Mouse (Mus musculus) forebrain, embryonic 14.5 days (tissue): ENCODE measurements around the gene Actl7a. TPM values are rescaled to one million over a fixed set of nuclear protein-coding genes. Genes with fewer than 3 reads are reported as not detected.

Experiments used
- ATAC-seq: fragments of 200-750 bp; cut with Nextera tagmentation; 2 replicates; pipeline ENCODE4 v1.8.0; 2017; ENCODE audit warnings: mild to moderate bottlenecking, moderate library complexity
- DNase-seq: peaks from one replicate; pipeline ENCODE4 v3.0.0-alpha.2; 2015; ENCODE audit warnings: low spot score
- H3K27ac ChIP-seq: fragments of 300-500 bp; sonication (generic); 2 replicates; pipeline ENCODE4 v1.5.1; 2014; ENCODE audit warnings: low read depth, mild to moderate bottlenecking, control low read depth, low read length, moderate library complexity
- H3K27me3 ChIP-seq: fragments of 300-500 bp; sonication (generic); replicated peaks from 2 replicates; pipeline ENCODE4 v1.6.1; 2014; ENCODE audit warnings: low read length, control low read depth, mixed read lengths; ENCODE audit not compliant: control insufficient read depth, insufficient read depth
- H3K36me3 ChIP-seq: fragments of 300-500 bp; sonication (generic); 2 replicates; pipeline ENCODE4 v1.6.1; 2014; ENCODE audit warnings: low read length, control low read depth; ENCODE audit not compliant: control insufficient read depth, insufficient read depth
- H3K4me1 ChIP-seq: fragments of 300-500 bp; sonication (generic); 2 replicates; pipeline ENCODE4 v1.6.1; 2014; ENCODE audit warnings: antibody characterized with exemption, low read length, control low read depth; ENCODE audit not compliant: control insufficient read depth, insufficient read depth
- H3K4me2 ChIP-seq: fragments of 300-500 bp; sonication (generic); 2 replicates; pipeline ENCODE4 v1.6.1; 2014; ENCODE audit warnings: mild to moderate bottlenecking, control low read depth, low read length
- H3K4me3 ChIP-seq: fragments of 300-500 bp; sonication (generic); 2 replicates; pipeline ENCODE4 v1.5.1; 2014; ENCODE audit warnings: low read depth, low read length, control low read depth
- H3K9ac ChIP-seq: fragments of 300-500 bp; sonication (generic); 2 replicates; pipeline ENCODE4 v1.6.1; 2014; ENCODE audit warnings: mild to moderate bottlenecking, low read length, control low read depth, moderate library complexity
- H3K9me3 ChIP-seq: fragments of 300-500 bp; sonication (generic); replicated peaks from 2 replicates; pipeline ENCODE4 v1.6.1; 2016; ENCODE audit warnings: low read length, control low read depth, mixed read lengths; ENCODE audit not compliant: control insufficient read depth
- WGBS: fragments of 180-500 bp; shearing (Covaris S2); extraction: QIAGEN DNeasy Blood & Tissue Kit; methylation state at CpG from one replicate; pipeline ENCODE4 v1.1.7; 2014; 5-methylcytosine and 5-hydroxymethylcytosine counted together
- polyA plus RNA-seq: library from polyadenylated mRNA; unstranded; fragments of >200 nt; fragmentation: Nextera tagmentation; extraction: Ambion mirVana; gene quantifications from 2 replicates; pipeline ENCODE4 v1.2.1, GENCODE M21; 2014

Actl7a gene
- polyA plus RNA-seq, 1 experiment from 2014 or later, result not detected

GRCm38 (mm10) chr4:56720403-56720802 is 22.8 kb upstream of the Actl7a start:
- no peak for ATAC-seq
- Histone ChIP-seq H3K9me3 (no peaks in the 10 kb centered on the region), H3K36me3 (no peaks in the 10 kb centered on the region), H3K4me3 (no peak overlapping the region), H3K4me1 (no peaks in the 10 kb centered on the region), H3K27ac (no peak overlapping the region), H3K4me2 (no peak overlapping the region), H3K9ac (no peak overlapping the region), H3K27me3 (no peaks in the 10 kb centered on the region)
- 91% methylated on average over 9 of the region's 9 CpGs for WGBS
- no peak for DNase-seq

GRCm38 (mm10) chr4:56721469-56721868 is 21.7 kb upstream of the Actl7a start:
- Histone ChIP-seq H3K9me3 (no peaks in the 10 kb centered on the region), H3K4me1 (no peaks in the 10 kb centered on the region), H3K27me3 (no peaks in the 10 kb centered on the region), H3K4me2 (no peak overlapping the region), H3K9ac (no peak overlapping the region), H3K27ac (no peak overlapping the region), H3K36me3 (no peaks in the 10 kb centered on the region), H3K4me3 (no peak overlapping the region)
- DNase-seq (peak; percentile 23), ATAC-seq (no peak)
- 34% methylated on average over 3 of the region's 3 CpGs for WGBS

GRCm38 (mm10) chr4:56722346-56722745 is 20.9 kb upstream of the Actl7a start:
- Histone ChIP-seq H3K4me2 (no peak overlapping the region), H3K27me3 (no peaks in the 10 kb centered on the region), H3K9ac (no peak overlapping the region), H3K4me3 (no peak overlapping the region), H3K36me3 (no peaks in the 10 kb centered on the region), H3K27ac (no peak overlapping the region), H3K4me1 (no peaks in the 10 kb centered on the region), H3K9me3 (no peaks in the 10 kb centered on the region)
- DNase-seq, result no peak
- WGBS, result 71% methylated on average over 6 of the region's 6 CpGs
- ATAC-seq, result no peak

- no peaks in the 10 kb centered on the region for H3K36me3 ChIP-seq
- 95% methylated on average over 6 of the region's 6 CpGs for WGBS
- no peak overlapping the region for H3K4me3 ChIP-seq
- no peak overlapping the region for H3K27ac ChIP-seq
- no peaks in the 10 kb centered on the region for H3K27me3 ChIP-seq
- H3K9ac ChIP-seq, result no peak overlapping the region
- no peaks in the 10 kb centered on the region for H3K9me3 ChIP-seq
- ATAC-seq (no peak), DNase-seq (no peak)
- no peaks in the 10 kb centered on the region for H3K4me1 ChIP-seq
- no peak overlapping the region for H3K4me2 ChIP-seq
Measured at GRCm38 (mm10) chr4:56723237-56723636, 20.0 kb upstream of the Actl7a start.

GRCm38 (mm10) chr4:56725839-56726238 is 17.4 kb upstream of the Actl7a start:
- DNase-seq (peak; percentile 6), ATAC-seq (no peak)
- no peaks in the 10 kb centered on the region for H3K9me3 ChIP-seq
- H3K36me3 ChIP-seq, result no peaks in the 10 kb centered on the region
- H3K4me1 ChIP-seq, result no peaks in the 10 kb centered on the region
- H3K4me3 ChIP-seq, result no peak overlapping the region
- no peak overlapping the region for H3K4me2 ChIP-seq
- WGBS, result 52% methylated on average over 8 of the region's 8 CpGs
- no peak overlapping the region for H3K9ac ChIP-seq
- no peaks in the 10 kb centered on the region for H3K27me3 ChIP-seq
- no peak overlapping the region for H3K27ac ChIP-seq

GRCm38 (mm10) chr4:56740020-56740485 is 3.2 kb upstream of the Actl7a start, which contains the start of gene Gm26657:
Gm26657 (plus strand) TSS chr4:56740070.
- no peak for ATAC-seq
- Histone ChIP-seq H3K36me3 (peaks cover 7% of the 10 kb centered on the region), H3K9me3 (no peaks in the 10 kb centered on the region), H3K27me3 (no peaks in the 10 kb centered on the region), H3K4me1 (no peaks in the 10 kb centered on the region), H3K4me3 (no peak within 1 kb of the TSS), H3K4me2 (no peak within 1 kb of the TSS), H3K9ac (no peak within 1 kb of the TSS), H3K27ac (no peak within 1 kb of the TSS)
- 89% methylated on average over 18 of the region's 18 CpGs for WGBS
- DNase-seq, result no peak

GRCm38 (mm10) chr4:56740611-56741010 is 2.6 kb upstream of the Actl7a start:
- Histone ChIP-seq H3K27me3 (no peaks in the 10 kb centered on the region), H3K27ac (no peak overlapping the region), H3K4me1 (no peaks in the 10 kb centered on the region), H3K9ac (no peak overlapping the region), H3K4me2 (no peak overlapping the region), H3K9me3 (no peaks in the 10 kb centered on the region), H3K4me3 (no peak overlapping the region), H3K36me3 (peaks cover 7% of the 10 kb centered on the region)
- ATAC-seq, result no peak
- 97% methylated on average over 20 of the region's 20 CpGs for WGBS
- no peak for DNase-seq

GRCm38 (mm10) chr4:56741041-56741493 is 2.1 kb upstream of the Actl7a start, which contains the start of gene Actl7b:
Actl7b (minus strand) TSS chr4:56741443.
- H3K4me3 ChIP-seq, result no peak within 1 kb of the TSS
- 94% methylated on average over 13 of the region's 13 CpGs for WGBS
- no peak within 1 kb of the TSS for H3K27ac ChIP-seq
- H3K4me1 ChIP-seq, result no peaks in the 10 kb centered on the region
- DNase-seq, result no peak
- no peaks in the 10 kb centered on the region for H3K9me3 ChIP-seq
- ATAC-seq, result no peak
- H3K4me2 ChIP-seq, result no peak within 1 kb of the TSS
- H3K36me3 ChIP-seq, result peaks cover 7% of the 10 kb centered on the region
- no peak within 1 kb of the TSS for H3K9ac ChIP-seq
- H3K27me3 ChIP-seq, result no peaks in the 10 kb centered on the region

- 90% methylated on average over 4 of the region's 4 CpGs for WGBS
- Histone ChIP-seq H3K4me3 (no peak overlapping the region), H3K36me3 (peaks cover 20% of the 10 kb centered on the region), H3K4me2 (no peak overlapping the region), H3K27me3 (no peaks in the 10 kb centered on the region), H3K9me3 (no peaks in the 10 kb centered on the region), H3K9ac (no peak overlapping the region), H3K27ac (no peak overlapping the region), H3K4me1 (no peaks in the 10 kb centered on the region)
- ATAC-seq (no peak), DNase-seq (no peak)
Measured at GRCm38 (mm10) chr4:56742698-56743097, 515 bp upstream of the Actl7a start.
